Mouse (Mus musculus) intestine, postnatal 0 days (tissue): ENCODE results near the gene Muc1. TPM values are rescaled to one million over a fixed set of nuclear protein-coding genes. Genes with fewer than 3 reads are reported as not detected.
"Not testable (repeated sequence)": the region's sequence is repeated elsewhere in the genome, so short reads cannot be mapped to it uniquely, and the experiment has no call there.

Experiments
- ATAC-seq: fragments of 200-750 bp; cut with Nextera tagmentation; 2 replicates; pipeline ENCODE4 v1.8.0; 2017; ENCODE audit warnings: mild to moderate bottlenecking, moderate TSS enrichment, moderate library complexity
- H3K27ac ChIP-seq: fragments of 300-500 bp; sonication (generic); 2 replicates; pipeline ENCODE4 v1.5.1; 2014; ENCODE audit warnings: mild to moderate bottlenecking, low read depth, low read length, moderate library complexity
- H3K27me3 ChIP-seq: fragments of 300-500 bp; sonication (generic); replicated peaks from 2 replicates; pipeline ENCODE4 v1.6.1; 2014; ENCODE audit warnings: low read length, mixed read lengths; ENCODE audit not compliant: control insufficient read depth, insufficient read depth
- H3K36me3 ChIP-seq: fragments of 300-500 bp; sonication (generic); 2 replicates; pipeline ENCODE4 v1.6.1; 2014; ENCODE audit warnings: mild to moderate bottlenecking, moderate library complexity; ENCODE audit not compliant: control insufficient read depth, insufficient read depth
- H3K4me1 ChIP-seq: fragments of 300-500 bp; sonication (generic); replicated peaks from 2 replicates; pipeline ENCODE4 v1.6.1; 2014; ENCODE audit warnings: antibody characterized with exemption, low read length, mixed read lengths; ENCODE audit not compliant: control insufficient read depth, insufficient read depth
- H3K4me2 ChIP-seq: fragments of 300-500 bp; sonication (generic); replicated peaks from 2 replicates; pipeline ENCODE4 v1.6.1; 2014; ENCODE audit warnings: low read depth, mild to moderate bottlenecking, moderate library complexity
- H3K4me3 ChIP-seq: fragments of 300-500 bp; sonication (generic); 2 replicates; pipeline ENCODE4 v1.5.1; 2014; ENCODE audit warnings: low read depth, low read length
- H3K9ac ChIP-seq: fragments of 300-500 bp; sonication (generic); 2 replicates; pipeline ENCODE4 v1.6.1; 2014; ENCODE audit warnings: mild to moderate bottlenecking, low read depth, low read length
- H3K9me3 ChIP-seq: fragments of 300-500 bp; sonication (generic); 2 replicates; pipeline ENCODE4 v1.6.1; 2016; ENCODE audit warnings: mixed run types; ENCODE audit not compliant: control insufficient read depth
- CTCF ChIP-seq: sonication (generic); IDR thresholded peaks from 2 replicates; pipeline ENCODE4 v1.5.1; 2016; ENCODE audit warnings: low read depth, mild to moderate bottlenecking, control low read depth, antibody characterized with exemption, moderate library complexity
- WGBS: fragments of 180-500 bp; shearing (Covaris S2); extraction: QIAGEN DNeasy Blood & Tissue Kit; methylation state at CpG from one replicate; pipeline ENCODE4 v1.1.7; 2014; 5-methylcytosine and 5-hydroxymethylcytosine counted together
- polyA plus RNA-seq: library from polyadenylated mRNA; unstranded; fragments of >200 nt; fragmentation: Nextera tagmentation; extraction: Ambion mirVana; gene quantifications from 2 replicates; pipeline ENCODE4 v1.2.1, GENCODE M21; 2015

The Muc1 gene
- polyA plus RNA-seq, 1 experiment from 2014 or later: 3.5 TPM

DNA sequence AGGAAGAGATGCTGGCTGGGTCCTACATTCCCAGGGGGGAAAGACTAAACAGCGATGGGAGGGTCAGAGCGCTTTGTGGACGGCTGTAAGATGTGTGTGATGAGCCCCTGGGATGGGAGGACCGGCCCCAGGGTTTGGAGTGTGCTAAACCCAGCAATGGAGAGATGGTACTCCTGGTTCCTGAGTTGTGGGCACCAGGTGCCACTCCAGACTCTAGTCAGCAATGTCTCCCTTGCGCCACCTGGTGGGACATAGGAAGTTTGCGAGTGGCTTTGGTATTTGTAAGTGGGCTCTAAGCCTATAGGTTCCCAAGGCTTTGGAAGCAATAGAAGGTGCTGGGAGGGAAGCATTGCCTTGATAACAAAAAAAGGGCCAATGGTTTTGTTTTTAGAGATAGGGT lies 13.0 kb upstream of the Muc1 start:
- no peaks in the 10 kb centered on the region for H3K27me3 ChIP-seq
- peak overlapping the region; percentile 87 for H3K4me2 ChIP-seq
- H3K4me3 ChIP-seq: peak overlapping the region; percentile 74
- peak overlapping the region; percentile 23; the same call in 1 of the 2 replicates for H3K9ac ChIP-seq
- H3K4me1 ChIP-seq: peaks cover 16% of the 10 kb centered on the region; the same call in 1 of the 2 replicates
- ATAC-seq: peak; percentile 26
- no peak overlapping the region for H3K27ac ChIP-seq
- under 1% methylated on average over 6 of the region's 6 CpGs for WGBS
- peak; percentile 96 for TF ChIP-seq CTCF
- H3K36me3 ChIP-seq: no peaks in the 10 kb centered on the region
- H3K9me3 ChIP-seq: no peaks in the 10 kb centered on the region

DNA sequence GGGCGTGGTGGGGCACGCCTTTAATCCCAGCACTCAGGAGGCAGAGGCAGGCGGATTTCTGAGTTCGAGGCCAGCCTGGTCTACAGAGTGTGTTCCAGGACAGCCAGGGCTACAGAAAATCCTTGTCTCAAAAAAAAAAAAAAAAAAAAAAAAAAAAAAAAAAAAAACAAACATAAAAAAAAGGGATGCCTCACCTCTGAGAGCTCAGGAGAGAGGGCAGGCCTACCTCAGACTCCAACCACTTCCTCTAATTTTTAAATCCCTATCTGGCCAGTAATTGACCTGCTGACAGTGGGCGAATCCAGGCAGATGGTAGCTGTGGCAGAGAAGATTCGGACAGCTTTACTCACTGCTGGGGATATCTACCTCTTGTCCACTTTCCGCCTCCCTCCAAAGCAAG lies 12.4 kb upstream of the Muc1 start:
- not testable (repeated sequence) for H3K4me2 ChIP-seq, ATAC-seq, H3K36me3 ChIP-seq, H3K9ac ChIP-seq, H3K4me3 ChIP-seq, H3K27ac ChIP-seq, H3K9me3 ChIP-seq, H3K27me3 ChIP-seq
- H3K4me1 ChIP-seq: peaks cover 16% of the 10 kb centered on the region; the same call in 1 of the 2 replicates
- 74% methylated on average over 7 of the region's 7 CpGs for WGBS

DNA sequence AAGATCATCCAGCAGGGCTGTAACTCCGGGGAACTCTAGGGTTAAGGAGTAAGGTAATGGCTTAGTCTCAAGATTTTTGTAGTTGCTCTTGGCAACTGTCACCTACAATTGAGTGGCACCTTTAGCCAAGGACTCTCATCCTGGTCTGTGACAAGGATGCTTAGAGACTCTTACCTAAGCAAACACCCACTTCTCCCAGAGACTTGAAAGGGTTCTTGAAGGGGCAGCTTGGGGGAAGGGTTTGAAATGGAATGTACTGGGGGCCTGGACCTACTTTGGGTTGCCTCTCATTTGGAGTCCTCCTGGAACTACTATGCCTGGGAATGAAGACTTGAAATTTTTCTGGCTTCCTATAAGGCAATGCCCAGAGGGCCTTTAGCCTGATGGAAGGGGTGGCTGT lies 10.6 kb upstream of the Muc1 start:
- no peak for TF ChIP-seq CTCF
- no peak for ATAC-seq
- Histone ChIP-seq H3K9ac (no peak overlapping the region), H3K9me3 (no peaks in the 10 kb centered on the region), H3K4me1 (peaks cover 8% of the 10 kb centered on the region; the same call in 1 of the 2 replicates), H3K27ac (no peak overlapping the region), H3K27me3 (no peaks in the 10 kb centered on the region), H3K4me2 (no peak overlapping the region), H3K4me3 (no peak overlapping the region), H3K36me3 (no peaks in the 10 kb centered on the region; the same call in 1 of the 2 replicates)
- 93% methylated on average over 1 of the region's 1 CpGs for WGBS

DNA sequence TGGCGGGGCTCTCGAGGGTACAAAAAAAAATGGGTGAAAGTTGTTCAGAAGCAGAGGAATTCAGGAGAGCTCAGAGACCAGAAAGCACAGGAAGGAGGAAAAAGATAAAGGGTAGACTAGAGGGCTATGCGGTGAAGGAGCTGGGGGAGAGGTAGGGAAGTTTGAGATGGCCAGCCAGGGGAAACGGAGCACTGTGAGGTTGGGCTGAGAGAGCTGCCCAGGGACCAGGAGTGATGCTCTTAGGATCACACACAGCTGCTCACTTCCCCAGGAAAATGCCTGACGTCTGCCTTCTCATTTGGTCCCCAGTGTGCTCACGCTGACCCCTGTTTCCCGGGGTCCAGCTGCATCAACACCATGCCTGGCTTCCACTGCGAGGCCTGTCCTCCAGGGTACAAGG lies 9.3 kb upstream of the Muc1 start:
- no peak overlapping the region for H3K4me2 ChIP-seq
- H3K4me1 ChIP-seq: peaks cover 5% of the 10 kb centered on the region; the same call in 1 of the 2 replicates
- H3K9me3 ChIP-seq: no peaks in the 10 kb centered on the region
- no peak overlapping the region for H3K4me3 ChIP-seq
- H3K27me3 ChIP-seq: no peaks in the 10 kb centered on the region
- 57% methylated on average over 8 of the region's 8 CpGs for WGBS
- no peak overlapping the region for H3K9ac ChIP-seq
- no peak for TF ChIP-seq CTCF
- H3K36me3 ChIP-seq: no peaks in the 10 kb centered on the region; the same call in 1 of the 2 replicates
- no peak overlapping the region for H3K27ac ChIP-seq
- no peak for ATAC-seq

DNA sequence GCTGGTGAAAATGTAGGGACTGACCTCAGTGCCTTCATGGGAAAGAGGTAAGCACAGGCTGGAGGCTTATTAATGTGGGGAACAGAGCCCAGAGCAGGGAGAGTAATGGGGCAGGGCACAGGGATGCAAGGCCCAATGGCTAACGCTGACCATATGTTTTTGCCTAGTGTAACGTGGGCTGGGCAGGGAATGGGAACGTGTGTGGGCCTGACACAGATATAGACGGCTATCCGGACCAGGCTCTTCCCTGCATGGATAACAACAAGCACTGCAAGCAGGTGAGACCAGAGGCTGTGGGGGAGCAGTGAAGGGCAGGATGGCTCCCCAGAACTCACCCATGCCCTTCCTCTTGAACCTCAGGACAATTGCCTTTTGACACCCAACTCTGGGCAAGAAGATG lies 7.7 kb upstream of the Muc1 start:
- H3K36me3 ChIP-seq: no peaks in the 10 kb centered on the region; the same call in 1 of the 2 replicates
- no peak for TF ChIP-seq CTCF
- H3K27ac ChIP-seq: no peak overlapping the region
- H3K9ac ChIP-seq: no peak overlapping the region
- H3K4me3 ChIP-seq: no peak overlapping the region
- no peaks in the 10 kb centered on the region for H3K4me1 ChIP-seq
- no peaks in the 10 kb centered on the region for H3K27me3 ChIP-seq
- H3K4me2 ChIP-seq: no peak overlapping the region
- H3K9me3 ChIP-seq: no peaks in the 10 kb centered on the region
- no peak for ATAC-seq
- WGBS: 82% methylated on average over 5 of the region's 5 CpGs

DNA sequence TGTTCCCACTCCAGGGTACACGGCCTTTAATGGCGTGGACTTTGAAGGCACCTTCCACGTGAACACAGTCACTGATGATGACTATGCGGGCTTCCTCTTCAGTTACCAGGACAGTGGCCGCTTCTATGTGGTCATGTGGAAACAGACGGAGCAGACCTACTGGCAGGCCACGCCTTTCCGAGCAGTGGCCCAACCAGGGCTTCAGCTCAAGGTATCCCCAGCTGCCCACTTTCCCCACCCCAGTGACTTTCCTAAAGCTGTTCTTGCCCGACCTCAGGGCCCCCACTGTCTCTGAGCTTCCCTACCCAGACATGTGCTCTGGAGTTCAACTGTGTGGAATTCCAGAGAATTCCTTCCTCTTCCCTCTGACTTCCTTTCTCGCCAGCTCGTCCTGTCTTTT lies 4.1 kb upstream of the Muc1 start:
- no peak for ATAC-seq
- 75% methylated on average over 11 of the region's 11 CpGs for WGBS
- H3K27me3 ChIP-seq: no peaks in the 10 kb centered on the region
- H3K4me2 ChIP-seq: no peak overlapping the region
- no peak overlapping the region for H3K27ac ChIP-seq
- H3K9ac ChIP-seq: no peak overlapping the region
- TF ChIP-seq CTCF: no peak
- peaks cover 4% of the 10 kb centered on the region; the same call in 1 of the 2 replicates for H3K4me1 ChIP-seq
- no peaks in the 10 kb centered on the region; the same call in 1 of the 2 replicates for H3K36me3 ChIP-seq
- no peak overlapping the region for H3K4me3 ChIP-seq
- no peaks in the 10 kb centered on the region for H3K9me3 ChIP-seq
